Mouse (Mus musculus) megakaryocyte progenitor cell, adult 5-6 weeks (primary cell): ENCODE results near the gene Cyp39a1. TPM values are rescaled to one million over a fixed set of nuclear protein-coding genes. Genes with fewer than 3 reads are reported as not detected.

Source experiments
- ATAC-seq: replicated peaks from 2 replicates; pipeline ENCODE4 v1.8.0; 2016; ENCODE audit warnings: mild to moderate bottlenecking, moderate TSS enrichment, inconsistent platforms; ENCODE audit not compliant: poor library complexity
- total RNA-seq, 2 experiments: library from RNA; stranded (forward) in 1 of 2; stranded (reverse) in 1 of 2; fragments of 157-497, 149-512 nt in 1 of 2; fragments of 200-1000 nt in 1 of 2; gene quantifications; 2 replicates each; pipeline versions ENCODE4 v1.2.3 to v1.2.4; 2015 to 2017

Cyp39a1 gene
- total RNA-seq (2015) = 2.1 and 2.6 TPM in 2 replicates
- 3.7 and 4.1 TPM in 2 replicates for total RNA-seq (2017)

DNA sequence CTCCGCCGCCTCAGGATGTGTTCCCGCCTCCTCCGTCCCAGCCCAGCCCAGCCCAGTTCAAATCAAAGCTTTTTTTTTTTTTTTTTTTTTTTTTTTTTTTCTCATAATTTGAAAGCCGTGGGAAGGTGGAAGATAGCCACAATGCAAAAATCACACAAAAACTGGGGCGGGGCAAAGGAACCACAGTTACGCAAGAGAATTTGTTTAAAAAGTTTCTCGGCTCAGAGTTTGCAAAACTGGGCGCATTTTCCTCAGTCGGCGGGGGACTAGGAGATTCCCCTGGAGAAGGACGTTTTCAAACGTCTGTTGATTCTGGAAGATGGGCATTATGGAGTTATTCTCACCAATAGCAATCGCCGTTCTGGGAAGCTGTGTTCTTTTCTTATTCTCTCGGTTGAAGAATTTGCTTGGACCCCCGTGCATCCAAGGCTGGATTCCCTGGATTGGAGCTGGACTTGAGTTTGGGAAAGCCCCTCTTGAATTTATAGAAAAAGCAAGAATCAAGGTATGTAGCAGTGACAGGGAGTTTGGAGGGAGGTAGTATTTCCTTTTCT, at the start of gene Cyp39a1:
Gene Cyp39a1 (plus strand): TSS at position 136 of the 554 bp plus-strand sequence.
- ATAC-seq = peak; percentile 33

DNA sequence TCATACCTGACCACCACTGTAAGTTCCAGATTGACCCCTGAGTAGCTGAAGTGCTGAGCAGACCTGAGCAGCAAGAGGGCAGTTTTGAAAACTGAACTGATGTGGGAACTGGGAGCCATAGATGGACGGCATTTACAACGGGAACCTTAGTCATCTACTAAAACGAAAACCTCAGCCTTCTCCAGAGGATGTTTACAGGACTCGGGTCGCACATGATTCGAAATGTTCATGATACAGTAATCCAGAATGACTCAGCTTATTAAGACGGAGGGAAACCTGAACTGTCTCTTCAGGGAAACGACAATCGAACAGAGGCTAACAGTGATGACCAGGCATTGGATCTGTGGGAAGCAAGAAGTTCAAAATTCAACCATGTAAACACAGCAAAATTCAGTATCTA, 48.1 kb upstream of the Cyp39a1 start:
- ATAC-seq = no peak

- no peak for ATAC-seq
Observed at GRCm38 (mm10) chr17:43622076-43622475, 45.1 kb upstream of the Cyp39a1 start.

DNA sequence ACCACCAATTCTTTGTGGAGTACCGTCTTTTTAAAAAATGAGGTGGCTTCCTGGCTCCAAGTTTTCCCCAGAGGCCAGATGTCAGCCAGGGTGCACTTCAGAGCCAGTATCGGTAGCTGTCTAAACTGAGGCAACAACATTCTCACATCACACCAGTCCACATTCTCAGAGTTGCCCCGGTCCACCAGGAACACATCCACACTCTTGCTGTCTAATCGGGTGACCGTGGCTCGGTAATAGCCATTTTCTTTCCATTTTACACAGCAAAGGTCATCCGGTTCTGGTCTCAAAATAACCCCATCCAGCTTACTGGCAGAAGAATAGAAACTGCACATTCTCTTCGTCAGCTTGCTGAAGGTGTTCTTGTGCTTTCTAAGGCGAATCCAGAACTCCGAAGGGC, 39.0 kb upstream of the Cyp39a1 start:
- ATAC-seq = no peak

GRCm38 (mm10) chr17:43629026-43629495, 38.2 kb upstream of the Cyp39a1 start:
- no peak for ATAC-seq

GRCm38 (mm10) chr17:43629496-43630426, 37.5 kb upstream of the Cyp39a1 start, which contains the start of gene Tdrd6:
Gene Tdrd6, minus strand, starts transcription at chr17:43630299.
- ATAC-seq = 0 out of 2 replicates have a peak, but pooled peaks have one; percentile 3

DNA sequence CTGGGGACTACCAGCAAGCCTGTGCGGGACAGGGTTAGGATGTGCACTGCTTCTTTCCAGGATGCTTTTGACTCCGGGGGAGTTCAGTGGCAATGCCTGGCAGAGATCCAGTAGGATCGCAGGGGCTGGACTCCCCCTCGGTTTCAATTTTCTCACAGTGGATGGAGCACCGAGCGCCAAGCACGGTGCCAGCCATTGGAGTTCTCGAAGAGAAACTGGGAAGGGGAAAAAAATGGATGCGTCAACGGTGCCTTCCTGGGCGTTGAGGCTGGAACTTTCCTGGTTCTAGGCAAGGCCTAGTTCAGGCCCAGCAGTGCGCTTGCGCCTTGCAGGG, 36.8 kb upstream of the Cyp39a1 start:
- no peak for ATAC-seq

- ATAC-seq = no peak
Observed at GRCm38 (mm10) chr17:43637146-43637545, 30.1 kb upstream of the Cyp39a1 start.

DNA sequence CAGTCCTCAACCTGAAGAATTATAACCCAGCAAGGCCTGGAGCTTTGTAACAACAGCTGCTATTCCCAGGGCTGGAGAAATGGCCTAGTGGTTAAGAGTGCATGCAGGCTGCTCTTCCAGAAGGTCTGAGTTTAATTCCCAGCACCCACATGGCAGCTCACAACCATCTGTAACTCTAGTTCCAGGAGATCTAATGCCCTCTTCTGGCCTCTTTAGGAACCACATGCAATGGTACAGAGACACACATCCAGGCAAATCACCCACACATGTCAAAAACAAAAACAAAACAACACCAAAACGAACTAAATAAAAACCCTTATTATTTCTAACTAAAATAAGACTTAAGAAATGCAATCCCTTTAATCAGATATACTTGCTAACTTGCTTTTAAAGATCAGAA, 26.4 kb upstream of the Cyp39a1 start:
- no peak for ATAC-seq

DNA sequence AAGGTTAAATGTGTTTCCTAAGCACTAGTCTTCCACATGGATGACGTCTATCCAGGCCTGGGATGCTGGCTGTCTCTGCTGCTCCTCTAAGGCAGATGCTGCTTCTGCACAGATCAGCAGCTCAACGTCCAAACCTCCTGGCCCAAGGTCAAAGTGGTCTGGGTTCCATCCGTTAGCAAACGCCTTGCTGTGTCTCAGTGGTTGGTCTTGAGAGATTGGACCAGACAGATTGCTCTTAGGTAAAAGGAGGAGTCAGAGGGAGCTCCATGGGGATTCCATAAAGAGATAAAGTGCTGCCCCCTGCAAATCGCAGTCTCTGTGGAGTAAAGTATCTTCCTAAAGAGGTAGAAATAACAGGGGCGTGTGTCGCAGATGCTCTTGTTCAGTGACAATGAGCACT, 24.0 kb upstream of the Cyp39a1 start:
- ATAC-seq = no peak

GRCm38 (mm10) chr17:43644375-43644774, 22.9 kb upstream of the Cyp39a1 start:
- peak; percentile 68 for ATAC-seq

- ATAC-seq = 0 out of 2 replicates have a peak, but pooled peaks have one; percentile 37
Observed at GRCm38 (mm10) chr17:43645136-43645535, 22.1 kb upstream of the Cyp39a1 start.

- ATAC-seq = no peak
Observed at GRCm38 (mm10) chr17:43646925-43647324, 20.3 kb upstream of the Cyp39a1 start.

- peak; percentile 58 for ATAC-seq
Observed at GRCm38 (mm10) chr17:43649641-43650436, 17.4 kb upstream of the Cyp39a1 start.

GRCm38 (mm10) chr17:43651314-43652046, 15.7 kb upstream of the Cyp39a1 start:
- peak; percentile 94 for ATAC-seq

DNA sequence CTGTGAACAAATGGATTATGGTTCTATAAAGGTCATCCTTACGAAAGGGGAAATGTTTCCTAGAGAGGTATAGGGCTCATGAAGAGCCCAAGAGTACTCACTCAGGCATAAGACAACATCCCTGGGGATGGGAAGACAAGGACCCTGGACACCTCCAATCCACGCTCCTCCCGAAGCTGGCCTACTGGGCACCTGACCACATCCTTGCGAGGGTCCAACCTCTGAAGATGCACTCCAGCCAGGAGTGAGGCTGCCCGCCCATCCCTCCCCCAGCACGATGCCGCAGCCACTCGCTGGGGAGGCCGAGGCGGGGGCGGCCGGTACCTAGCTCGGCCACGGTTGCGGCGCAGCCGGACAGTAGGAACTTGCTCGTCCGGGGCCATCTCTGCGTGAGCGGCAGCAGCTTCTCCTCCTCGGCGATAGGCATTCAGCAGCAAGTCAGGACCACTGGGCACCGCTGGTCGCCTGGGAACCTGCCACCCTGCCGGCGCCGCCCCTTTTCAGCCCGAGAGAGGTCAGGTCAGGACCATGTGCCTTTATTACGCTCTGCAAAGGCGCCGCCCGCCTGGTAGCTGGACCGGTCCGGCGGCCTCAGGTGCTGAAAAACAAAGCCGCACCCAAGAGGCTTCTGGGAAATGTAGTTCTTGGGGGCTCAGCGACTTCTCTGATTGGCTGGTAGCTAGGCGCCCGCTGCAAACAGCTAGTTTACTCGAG, 492 bp upstream of the Cyp39a1 start, which contains the start of gene Slc25a27:
Gene Slc25a27 (minus strand): TSS at position 639 of the 714 bp plus-strand sequence.
- ATAC-seq = peak; percentile 99

GRCm38 (mm10) chr17:43669145-43669695, 2.0 kb downstream of the Cyp39a1 start:
- no peak for ATAC-seq

DNA sequence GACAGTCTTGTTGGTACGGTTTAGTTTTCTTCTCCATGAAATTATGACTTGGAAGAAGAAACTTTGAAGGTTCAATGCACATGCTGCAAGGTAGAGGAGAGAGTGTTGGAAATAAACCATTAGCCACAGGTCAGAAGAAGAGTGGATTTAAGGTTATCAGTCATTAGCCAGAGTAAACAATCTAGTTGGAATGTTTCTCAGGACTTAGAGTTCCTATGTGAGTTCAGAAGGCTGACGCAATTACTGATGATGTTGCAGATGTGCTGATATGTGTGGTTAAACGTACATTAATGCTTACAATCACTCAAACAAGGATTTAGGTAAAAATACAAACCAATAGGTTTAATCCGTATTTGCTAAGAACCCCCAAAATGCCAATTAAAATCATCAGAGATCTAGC, 4.7 kb downstream of the Cyp39a1 start:
- no peak for ATAC-seq

DNA sequence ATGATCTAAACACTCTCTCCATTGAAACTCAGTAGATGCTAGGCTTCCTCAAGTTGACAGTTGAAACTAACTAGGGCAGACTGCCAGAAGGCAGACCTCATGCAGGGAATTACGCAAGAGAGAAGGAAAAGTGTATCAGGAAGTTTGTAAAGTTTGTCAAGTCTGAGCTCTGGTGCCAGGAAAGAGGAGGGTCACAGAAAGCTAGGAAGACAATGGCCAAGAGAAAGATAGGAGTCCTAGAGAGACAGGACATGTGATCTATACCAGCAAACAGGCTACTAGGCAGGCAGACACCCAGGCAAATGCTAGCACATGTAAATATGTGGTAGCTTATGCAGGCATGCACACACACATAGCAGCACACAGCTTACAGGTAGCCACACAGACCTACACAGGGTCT, 8.0 kb downstream of the Cyp39a1 start:
- peak; percentile 91 for ATAC-seq
